Mouse (Mus musculus) cerebellum, postnatal 25 days (tissue): ENCODE measurements around the gene Chrm3.

Source experiments
- DNase-seq, 2 experiments: peaks; one replicate each; pipeline ENCODE4 v3.0.0; 2021; ENCODE audit warnings: mixed read lengths in 2 of 2

Gene Chrm3

GRCm38 (mm10) chr13:9887261-9887660, 473.4 kb downstream of the Chrm3 start:
- DNase-seq, result no peak

GRCm38 (mm10) chr13:9886465-9887135, 474.0 kb downstream of the Chrm3 start:
- DNase-seq, result no peak

- DNase-seq, result peak; percentile 58 to 79
Measured at GRCm38 (mm10) chr13:9882362-9883282, 478.0 kb downstream of the Chrm3 start.

- no peak for DNase-seq
Measured at GRCm38 (mm10) chr13:9881930-9882329, 478.7 kb downstream of the Chrm3 start.

GRCm38 (mm10) chr13:9880401-9880800, 480.2 kb downstream of the Chrm3 start:
- peak in 1 of 2 experiments; percentile 29 for DNase-seq

- no peak for DNase-seq
Measured at GRCm38 (mm10) chr13:9878596-9879010, 482.0 kb downstream of the Chrm3 start.

- DNase-seq, result no peak
Measured at GRCm38 (mm10) chr13:9873377-9873776, 487.3 kb downstream of the Chrm3 start.

GRCm38 (mm10) chr13:9866161-9866560, 494.5 kb downstream of the Chrm3 start:
- DNase-seq, result no peak

GRCm38 (mm10) chr13:9847515-9847914, 513.1 kb downstream of the Chrm3 start:
- no peak for DNase-seq

- peak; percentile 63 to 76 for DNase-seq
Measured at GRCm38 (mm10) chr13:9846543-9847434, 513.9 kb downstream of the Chrm3 start.

GRCm38 (mm10) chr13:9834146-9834679, 526.4 kb downstream of the Chrm3 start:
- peak; percentile 48 to 73 for DNase-seq

GRCm38 (mm10) chr13:9826227-9826626, 534.4 kb downstream of the Chrm3 start:
- DNase-seq, result peak in 1 of 2 experiments; percentile 46
